Mouse (Mus musculus): ENCODE data around the gene Acot11. TPM values are rescaled to one million over a fixed set of nuclear protein-coding genes. Genes with fewer than 3 reads are reported as not detected.

Acot11 gene
- 10 to 100 TPM; 50.8 to 52.0 TPM for total RNA-seq (2021)

DNA sequence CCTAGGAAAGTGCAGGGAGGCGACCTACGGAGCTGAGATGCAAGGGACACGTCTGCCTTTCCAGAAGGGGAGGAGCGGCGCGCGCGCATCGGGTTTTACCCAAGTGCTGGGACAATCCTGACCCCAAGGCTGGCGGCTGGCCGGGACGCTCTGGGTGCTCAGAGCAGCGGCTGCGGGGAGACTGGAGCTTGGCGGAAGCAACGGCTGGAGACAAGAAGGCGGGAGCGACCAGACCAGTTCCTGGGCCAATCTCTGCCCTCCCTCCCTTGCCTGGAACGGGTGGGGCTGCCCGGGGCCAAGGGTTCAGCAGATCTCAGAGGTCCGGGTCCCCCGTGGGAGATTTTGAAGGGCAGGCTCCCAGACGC, at the start of gene Acot11:
TSS of gene Acot11 (minus strand) at position 89 of the 365 bp plus-strand sequence.
- no peak for DNase-seq

DNA sequence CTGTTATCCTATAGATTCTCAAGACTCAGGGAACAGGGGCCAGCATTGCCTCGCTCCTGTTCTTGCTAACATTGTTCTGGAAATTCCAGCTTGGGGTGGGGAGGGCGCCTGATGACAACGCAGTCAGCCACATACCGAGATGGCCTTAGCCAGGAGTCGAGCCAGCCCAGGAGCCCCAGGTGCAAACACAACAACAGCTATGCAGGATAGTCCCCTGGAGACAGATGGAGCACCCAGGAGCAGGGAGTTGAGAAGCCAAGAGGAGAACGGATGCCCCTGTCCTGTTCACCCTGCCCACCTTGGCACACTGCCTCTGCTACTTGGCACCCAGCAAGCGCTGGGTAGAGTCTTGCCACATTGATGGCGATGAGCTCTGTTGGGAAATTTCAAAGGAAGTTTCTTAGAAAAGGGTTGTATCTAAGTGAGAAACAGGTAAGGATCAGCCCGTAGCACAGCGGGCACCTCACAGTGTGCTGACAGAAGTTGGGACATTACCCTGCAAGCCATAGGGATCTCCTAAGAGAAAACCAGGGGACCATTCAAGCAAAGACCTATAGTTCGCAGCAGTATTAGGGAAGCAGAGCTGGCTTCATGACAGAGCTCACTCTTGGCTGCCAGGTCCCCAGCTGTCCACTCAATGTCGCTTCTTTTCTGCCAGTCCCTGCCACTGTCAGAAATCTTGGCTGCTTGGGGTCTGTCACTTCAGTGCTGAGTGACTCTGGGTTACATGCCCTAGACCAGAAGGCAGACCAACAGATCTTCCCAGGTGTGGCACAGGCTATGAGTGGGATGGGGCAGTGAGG, 43.7 kb upstream of the Acot11 start:
- no peak for DNase-seq

DNA sequence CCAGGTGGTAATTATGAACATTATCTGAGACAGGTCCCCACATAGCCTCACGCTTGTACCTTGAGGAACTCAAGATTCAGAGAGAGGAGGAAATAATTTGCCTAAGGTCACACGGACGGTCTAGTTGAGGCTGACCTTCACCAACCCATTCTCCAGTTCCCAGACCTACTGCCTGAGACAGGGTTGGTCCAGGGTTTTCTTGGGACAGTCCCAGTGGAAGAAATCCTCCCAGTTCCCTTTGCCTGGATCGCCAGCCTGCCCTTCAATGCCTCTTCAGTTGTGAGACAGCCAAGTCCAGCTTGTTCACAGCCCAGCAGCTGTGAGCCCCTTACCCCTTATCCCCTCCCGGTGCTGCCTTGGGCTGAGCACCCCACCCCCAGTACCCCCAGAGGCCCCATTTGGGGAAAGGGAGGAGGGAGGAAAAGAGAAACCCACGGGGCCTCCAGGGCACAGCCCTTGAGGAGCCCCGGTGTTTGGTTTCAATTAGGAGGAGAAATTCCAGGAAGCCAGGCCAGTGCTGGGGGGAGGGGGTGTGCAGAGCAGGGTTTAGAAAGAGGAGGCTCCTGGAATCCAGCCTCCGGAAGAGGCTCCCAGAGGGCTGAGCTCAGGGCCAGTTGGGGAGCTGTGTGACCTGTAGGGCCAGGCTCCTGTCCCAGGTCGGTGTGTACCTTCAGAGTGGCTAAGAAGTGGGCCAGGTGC, 42.9 kb upstream of the Acot11 start:
- no peak for DNase-seq

DNA sequence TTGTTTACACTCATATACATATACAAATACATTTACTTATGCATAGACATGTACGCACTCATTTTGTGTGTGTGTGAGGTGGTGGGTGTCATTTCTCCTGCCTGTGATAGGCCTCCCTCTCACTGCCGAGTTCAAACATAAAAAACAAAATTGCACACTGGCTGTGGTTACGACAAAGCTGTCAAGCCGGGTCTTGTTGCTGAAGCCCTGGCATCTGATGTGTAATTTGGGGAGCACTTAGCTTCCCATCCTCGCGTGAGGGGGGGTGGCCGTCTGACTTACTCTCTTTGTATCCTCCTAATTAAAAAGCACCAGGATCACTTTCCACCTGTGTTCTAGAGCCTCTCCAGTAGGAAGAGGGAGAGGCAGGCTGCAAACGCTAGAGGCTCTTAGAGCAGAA, 37.8 kb upstream of the Acot11 start:
- no peak for DNase-seq

DNA sequence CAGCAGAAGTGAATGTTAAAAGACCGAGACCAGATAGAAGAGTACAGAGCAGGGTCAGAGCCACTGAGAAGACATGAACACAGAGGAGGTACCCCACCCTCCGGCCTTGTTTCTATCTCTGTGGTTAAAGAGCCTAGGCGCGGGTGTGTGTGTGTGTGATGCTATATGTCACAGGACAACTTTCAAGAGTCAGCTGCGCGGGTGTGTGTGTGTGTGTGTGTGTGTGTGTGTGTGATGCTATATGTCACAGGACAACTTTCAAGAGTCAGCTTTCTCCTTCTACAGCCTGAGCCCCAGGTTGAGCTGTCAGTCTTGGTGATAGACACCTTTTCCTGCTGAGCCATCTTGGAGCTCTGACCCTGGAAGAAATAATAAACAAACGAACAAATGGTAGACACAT, 37.1 kb upstream of the Acot11 start:
- DNase-seq = no peak

DNA sequence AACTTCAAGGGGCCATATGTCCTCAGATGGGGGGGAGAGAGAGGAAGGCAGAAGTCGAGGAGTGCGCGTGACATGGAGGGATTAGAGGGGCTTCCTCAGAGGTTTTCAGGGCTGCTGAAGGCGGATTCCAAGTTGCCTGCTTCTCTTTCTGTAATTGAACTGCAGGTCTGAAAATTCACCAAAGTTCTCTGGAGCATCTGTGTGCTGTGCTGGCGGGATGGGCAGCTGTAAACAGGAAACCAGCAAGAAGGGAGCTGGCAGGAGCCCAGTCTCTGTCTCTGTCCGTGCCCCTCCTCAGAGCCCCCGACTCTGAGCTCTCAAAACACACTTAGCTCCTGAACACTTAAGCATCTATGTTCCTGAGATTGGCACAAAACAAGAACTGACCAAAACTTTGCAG, 36.5 kb upstream of the Acot11 start:
- DNase-seq = no peak

GRCm38 (mm10) chr4:106840651-106841145, 35.9 kb upstream of the Acot11 start:
- DNase-seq = no peak

DNA sequence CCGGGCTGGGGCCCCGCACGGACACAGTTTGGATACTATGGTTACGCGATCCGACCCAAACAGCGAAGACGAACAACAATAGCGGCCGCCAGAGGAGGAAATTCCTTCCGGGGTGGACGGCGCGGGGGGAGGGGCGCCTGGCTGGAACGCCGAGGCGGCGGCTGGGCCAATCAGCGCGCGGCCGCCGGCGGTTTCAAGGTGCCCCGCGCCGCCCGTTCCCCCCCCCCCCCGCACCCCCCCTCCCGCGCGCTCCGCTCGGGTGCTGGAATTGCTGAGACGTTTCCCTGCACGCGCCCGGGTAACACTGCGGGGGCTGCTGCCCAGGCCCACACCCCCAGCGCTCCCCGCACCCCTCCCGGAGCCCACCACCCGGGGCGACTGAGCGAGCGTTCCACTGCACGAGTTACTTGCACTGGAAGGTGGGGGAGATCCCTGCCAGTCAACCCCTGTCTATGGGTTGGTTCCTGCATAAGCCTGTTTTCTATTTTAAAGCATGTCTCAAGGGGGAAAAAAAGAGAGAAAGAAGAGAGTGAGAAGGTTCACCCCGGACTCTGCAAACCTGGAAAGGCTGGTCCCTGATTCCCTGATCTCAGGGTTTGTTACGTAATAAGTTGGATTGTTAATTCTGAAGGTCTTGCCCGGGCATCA, 35.3 kb upstream of the Acot11 start:
- peak; percentile 85 to 87 for DNase-seq

DNA sequence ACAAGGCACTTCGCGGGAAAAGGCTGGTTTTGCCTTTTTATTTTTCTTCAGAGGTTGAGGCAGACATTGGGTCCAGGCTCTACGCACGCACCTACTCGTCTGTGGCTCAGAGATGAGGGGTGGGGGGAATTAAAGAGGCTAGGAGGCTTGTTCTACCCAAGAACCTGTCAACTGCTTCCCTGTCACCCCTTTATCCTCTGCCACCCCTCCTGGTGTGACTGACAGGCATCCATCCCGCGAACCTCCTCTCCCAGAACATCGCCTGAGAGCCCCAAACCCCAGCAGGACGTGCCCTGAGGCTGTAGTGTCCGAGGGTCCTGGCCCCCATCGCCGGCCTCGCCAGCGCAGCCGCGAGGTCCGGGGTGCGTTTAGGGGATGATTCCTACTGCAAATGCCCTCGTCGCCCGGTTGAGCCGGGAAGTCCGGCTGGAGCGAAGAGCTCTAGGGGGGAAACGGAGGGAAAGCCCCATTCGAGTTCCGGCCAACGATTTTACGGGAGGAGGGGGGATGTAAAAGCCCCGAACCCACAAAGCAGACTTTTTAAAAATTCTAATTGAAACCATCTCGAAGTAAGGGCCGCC, 34.5 kb upstream of the Acot11 start:
- DNase-seq = peak; percentile 48 to 49

DNA sequence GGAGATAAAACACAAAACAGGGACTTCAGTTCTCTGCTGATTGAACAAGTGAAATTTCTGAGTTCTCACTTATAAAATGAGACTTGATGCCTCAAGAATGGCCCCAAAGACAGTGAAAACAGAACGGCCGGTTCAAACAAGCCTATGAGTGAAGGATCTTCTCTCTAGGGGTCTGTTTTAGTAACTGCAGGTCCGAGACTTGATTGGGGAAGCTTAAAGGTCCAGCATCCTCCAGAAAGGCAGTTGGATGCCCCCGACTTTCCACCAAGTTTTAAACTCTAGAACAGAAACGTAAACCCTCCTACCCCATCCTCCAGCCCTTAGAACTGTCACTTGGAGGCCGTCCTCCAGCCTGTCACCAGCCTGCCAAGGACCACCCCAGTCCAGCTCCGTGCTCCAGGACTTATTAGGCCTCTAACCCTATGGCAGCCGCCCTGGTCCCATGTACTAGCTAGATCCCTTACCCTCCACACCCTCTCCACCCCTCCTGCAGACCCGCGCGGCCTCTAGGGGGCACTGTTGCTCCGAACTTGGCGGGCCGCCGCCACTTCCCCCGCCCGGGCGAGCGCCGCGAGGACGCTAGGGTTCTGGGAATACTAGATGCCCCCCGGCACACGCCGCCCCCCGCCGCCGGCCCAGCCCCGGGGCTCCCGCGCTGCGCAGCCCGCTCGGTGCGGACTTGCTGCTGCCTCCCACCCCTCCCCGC, 33.9 kb upstream of the Acot11 start:
- DNase-seq = peak; percentile 95 to 97

DNA sequence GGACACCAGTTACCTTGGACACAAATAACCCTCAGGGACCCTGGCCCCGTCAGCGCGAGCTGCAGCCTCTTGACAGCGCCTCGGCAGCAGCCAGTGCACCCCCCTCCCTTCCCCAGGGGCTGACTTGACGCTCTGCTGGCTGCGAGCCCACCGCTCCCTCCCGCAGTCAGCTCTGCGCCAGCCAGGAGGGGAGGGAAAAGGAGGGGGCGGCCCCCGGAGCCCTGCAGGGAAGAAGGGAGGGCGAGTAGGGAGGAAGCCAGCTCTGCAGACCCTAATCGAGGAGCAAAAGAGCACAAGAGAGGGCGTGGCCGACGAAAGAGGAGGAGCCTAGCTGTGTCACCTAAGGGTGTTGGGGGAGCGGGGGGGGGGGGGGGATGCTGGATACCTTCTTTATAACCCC, 33.2 kb upstream of the Acot11 start:
- DNase-seq = peak; percentile 68 to 77

DNA sequence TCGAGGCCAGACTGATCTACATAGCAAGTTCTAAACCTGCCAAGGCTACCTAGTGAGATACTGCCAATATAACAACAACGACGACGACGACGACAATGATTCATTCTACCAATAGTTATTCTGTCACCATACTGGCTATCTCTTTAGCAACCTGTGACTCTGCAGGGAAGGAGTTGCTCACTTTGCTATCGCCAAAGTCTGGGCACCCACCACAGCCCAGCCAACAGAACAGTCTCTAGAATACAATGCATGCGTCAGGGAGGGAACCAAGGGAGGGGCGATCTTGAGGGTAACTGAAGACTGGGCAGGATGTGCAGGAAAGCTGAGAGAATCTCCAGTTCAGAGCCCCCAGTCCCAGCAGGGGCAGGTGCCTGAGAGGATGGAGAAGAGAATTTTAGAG, 32.6 kb upstream of the Acot11 start:
- DNase-seq = no peak

DNA sequence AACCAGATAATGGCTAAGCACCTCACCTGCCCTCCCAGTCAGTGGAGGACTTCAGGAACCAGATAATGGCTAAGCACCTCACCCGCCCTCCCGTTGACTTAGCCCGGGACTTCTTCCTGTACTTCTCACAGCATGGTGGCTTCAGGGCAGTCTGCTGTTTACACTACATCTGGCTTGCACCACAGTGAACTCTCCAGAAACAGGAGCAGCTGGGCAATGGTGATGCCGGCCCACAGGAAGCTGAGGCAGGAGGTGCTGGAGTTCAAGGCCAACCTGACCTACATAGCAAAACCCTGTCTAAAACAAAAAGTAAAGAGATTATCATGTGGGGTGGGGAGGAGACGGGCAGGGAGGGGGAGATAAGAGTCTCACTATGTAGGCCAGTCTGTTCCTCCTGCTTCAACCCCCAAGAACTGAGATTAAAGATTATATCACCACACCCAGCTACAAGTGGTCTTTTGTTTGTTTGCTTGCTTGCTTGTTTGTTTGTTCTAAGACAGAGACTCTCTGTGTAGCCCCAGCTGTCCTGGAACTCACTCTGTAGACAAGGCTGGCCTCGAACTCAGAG, 25.8 kb upstream of the Acot11 start:
- no peak for DNase-seq

DNA sequence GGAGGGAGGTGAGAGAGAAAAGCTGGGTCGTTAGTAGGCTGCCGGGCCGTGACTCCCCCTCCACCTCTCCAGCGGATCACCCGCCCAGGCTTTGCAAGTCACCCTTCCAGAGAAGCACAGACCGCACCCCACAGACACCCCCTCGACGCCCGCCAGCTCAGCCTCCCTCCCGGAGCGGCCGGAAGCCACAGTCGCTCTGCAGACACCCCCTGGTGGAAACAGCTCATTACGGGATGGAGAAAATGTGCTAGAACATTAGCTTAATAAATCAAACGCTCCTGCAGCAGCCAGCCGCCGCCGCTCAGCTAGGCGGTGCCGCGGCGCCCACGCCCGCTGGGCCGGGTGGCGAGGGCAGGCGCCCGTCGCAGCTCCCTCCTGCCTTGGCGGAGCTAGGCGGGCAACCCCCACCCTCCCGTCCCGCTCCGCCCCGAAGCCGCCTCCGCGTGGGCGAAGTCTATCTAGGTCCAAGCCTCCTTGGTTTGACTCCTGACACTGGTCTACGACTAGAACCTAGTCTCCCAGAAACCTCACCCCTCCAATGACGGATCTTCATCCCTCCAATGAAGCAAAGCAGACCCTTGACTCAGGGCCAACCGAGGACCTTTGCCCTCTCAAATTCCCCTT, 23.1 kb upstream of the Acot11 start:
- DNase-seq = peak; percentile 67 to 78

GRCm38 (mm10) chr4:106825229-106825628, 20.4 kb upstream of the Acot11 start:
- no peak for DNase-seq

DNA sequence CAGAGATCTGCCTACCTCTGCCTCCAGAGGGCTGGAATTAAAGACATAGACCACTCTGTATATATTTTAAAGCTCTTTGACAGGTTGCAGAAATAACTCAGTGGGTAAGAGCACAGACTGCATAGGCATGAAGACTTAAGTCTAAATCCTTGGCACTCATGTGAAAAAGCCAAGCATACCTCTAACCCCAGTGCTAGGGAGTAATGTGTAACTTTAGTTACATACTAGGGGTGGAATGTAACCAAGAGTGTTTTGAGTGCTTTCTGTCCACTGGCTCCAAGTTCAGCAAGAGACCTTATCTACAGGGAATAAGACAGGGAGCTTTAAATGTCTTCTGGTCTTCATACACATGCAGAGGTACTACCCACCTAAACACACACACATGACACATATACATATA, 14.6 kb upstream of the Acot11 start:
- no peak for DNase-seq

GRCm38 (mm10) chr4:106818332-106818731, 13.5 kb upstream of the Acot11 start:
- DNase-seq = no peak

DNA sequence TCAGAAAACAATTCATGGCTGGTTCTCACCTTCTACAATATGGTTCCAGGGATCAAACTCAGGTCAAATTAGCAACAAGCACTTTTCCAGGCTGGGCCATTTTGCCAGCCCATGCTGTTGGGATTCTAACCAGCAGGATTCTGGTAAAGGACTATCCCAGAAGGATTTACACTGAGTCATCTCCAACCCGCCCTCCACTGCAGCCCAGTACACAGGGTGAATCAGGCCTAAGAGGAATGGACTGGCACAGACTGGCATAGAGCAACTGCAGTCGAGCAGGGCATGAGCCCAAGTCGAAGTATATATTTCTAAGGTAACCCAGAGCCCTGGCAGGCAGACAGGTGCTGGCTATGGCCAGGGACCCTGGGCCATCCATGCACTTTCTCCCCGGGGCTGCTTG, 12.2 kb upstream of the Acot11 start:
- no peak for DNase-seq

DNA sequence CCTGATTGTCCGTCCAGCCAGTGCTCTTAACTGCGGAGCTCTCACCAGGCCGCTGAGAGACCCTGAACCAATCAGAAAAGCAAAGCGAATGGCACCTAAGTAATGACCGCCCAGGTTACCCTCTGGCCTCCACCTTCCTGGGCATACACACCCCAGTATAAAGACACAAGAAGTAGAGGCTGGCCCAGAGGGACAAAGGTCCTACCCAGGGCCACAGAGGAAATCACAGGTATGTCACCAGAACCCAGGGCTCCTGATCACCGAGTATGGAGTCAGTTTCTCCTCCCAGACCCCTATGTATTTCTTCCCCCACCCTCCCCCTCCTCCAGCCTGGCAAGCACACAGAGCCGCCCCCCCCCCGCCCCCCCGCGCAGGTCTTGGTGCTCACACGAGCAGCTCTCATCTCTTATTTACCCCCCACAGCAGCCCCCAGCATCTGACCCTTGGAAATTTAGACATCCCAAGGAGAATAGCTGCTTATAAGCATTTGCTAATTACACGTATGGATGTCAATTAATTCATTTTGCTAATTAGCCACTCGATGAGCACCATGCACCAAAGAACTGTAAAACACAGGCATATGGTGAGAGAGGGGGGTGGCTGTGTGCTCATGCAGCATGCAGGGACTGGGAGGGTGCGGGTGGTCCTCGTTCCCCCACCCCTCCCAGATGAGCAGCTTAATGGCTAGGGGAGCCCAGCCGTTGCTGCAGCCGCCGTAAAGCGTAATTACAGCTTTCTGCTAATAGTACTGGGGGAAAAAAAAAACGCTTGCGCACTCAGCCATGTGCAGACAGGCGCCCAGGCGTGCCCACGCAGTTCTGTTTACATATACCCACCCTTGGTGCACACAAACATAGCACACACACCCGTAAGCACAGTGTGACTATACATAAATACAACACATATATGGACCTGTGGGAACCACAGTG, 10.9 kb upstream of the Acot11 start:
- peak in 1 of 2 experiments; percentile 20 for DNase-seq

- DNase-seq = no peak
Observed at GRCm38 (mm10) chr4:106811162-106811561, 6.4 kb upstream of the Acot11 start.
